In the genomic region with DNA sequence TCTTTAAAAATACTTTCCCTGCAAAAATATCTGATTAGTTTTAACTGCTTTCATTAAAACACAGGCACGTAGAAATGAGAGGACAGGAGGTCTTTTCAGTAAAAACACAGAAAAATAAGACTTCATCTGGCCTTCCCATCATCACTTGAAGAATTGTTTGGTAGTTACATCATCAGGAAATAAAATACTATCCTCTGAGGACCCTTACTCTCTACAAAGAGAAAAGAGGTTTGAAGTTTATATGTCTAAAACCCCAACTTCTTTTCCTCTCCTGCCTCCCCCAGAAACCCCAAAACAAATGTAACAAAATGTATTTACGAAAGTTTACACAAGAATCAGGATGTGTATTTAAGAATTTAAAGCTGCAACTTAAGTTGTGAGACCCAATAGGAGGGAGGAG, we compare ENCODE assay signal across 8 mouse cellular contexts. TPM values are rescaled to one million over a fixed set of nuclear protein-coding genes. Genes with fewer than 3 reads are reported as not detected.
DNase-seq lines count a peak whose midpoint lies in the region; ATAC-seq and TF ChIP-seq lines count a peak whose summit lies in the region.

No protein-coding gene starts in this region.

- in situ Hi-C loops in ES-E14 (cut with MboI; ENCODE audit: low sequenced_read_pairs in 2 of 2, unreplicated experiment in 2 of 2): no loop called here

- peaks cover 30% of the 10 kb centered on the region for H3K4me1 ChIP-seq in heart, embryonic 15.5 days (replicated peaks)
- peaks cover 0 to 8% of the 10 kb centered on the region in 2 experiments; a peak in 1 of 4 replicates for H3K4me1 ChIP-seq in ES-E14 (ENCODE audit: control insufficient read depth in 2 of 2, insufficient read depth in 2 of 2, low read length in 2 of 2, poor library complexity in 1 of 2)
- peaks cover 8% of the 10 kb centered on the region for H3K4me1 ChIP-seq in hindbrain, embryonic 10.5 days (replicated peaks)
- H3K4me1 ChIP-seq in midbrain, embryonic 10.5 days: peaks cover 14% of the 10 kb centered on the region

- 54% methylated on average over 2 of the region's 2 CpGs for WGBS in heart, embryonic 15.5 days
- 73% methylated on average over 2 of the region's 2 CpGs for WGBS in hindbrain, embryonic 10.5 days
- WGBS in midbrain, embryonic 10.5 days: 65% methylated on average over 2 of the region's 2 CpGs

- H3K27me3 ChIP-seq in heart, embryonic 15.5 days: no peaks in the 10 kb centered on the region
- H3K27me3 ChIP-seq in hindbrain, embryonic 10.5 days (ENCODE audit: insufficient read depth, poor library complexity, severe bottlenecking): 0 out of 2 replicates have a peak, but pooled peaks cover 4% of the 10 kb centered on the region
- H3K27me3 ChIP-seq in midbrain, embryonic 10.5 days (ENCODE audit: low read depth, poor library complexity, severe bottlenecking): peaks cover 12% of the 10 kb centered on the region; the same call in 1 of the 2 replicates

- DNase-seq in heart, adult 11 months: no peak
- no peak for DNase-seq in ES-E14 (ENCODE audit: low read depth, low spot score)
- no peak for DNase-seq in hindbrain, embryonic 10.5 days (ENCODE audit: low spot score)
- no peak for DNase-seq in midbrain, embryonic 10.5 days (ENCODE audit: low spot score)
- no peak for DNase-seq in adrenal gland, adult 8-10 months
- no peak for DNase-seq in retina, postnatal 1 day
- no peak for DNase-seq in kidney, postnatal 10 days

- no peaks in the 10 kb centered on the region for H3K36me3 ChIP-seq in heart, embryonic 15.5 days
- no peaks in the 10 kb centered on the region for H3K36me3 ChIP-seq in ES-E14 (ENCODE audit: control insufficient read depth, insufficient read depth, low read length, poor library complexity, severe bottlenecking)
- H3K36me3 ChIP-seq in hindbrain, embryonic 10.5 days: no peaks in the 10 kb centered on the region
- H3K36me3 ChIP-seq in midbrain, embryonic 10.5 days: no peaks in the 10 kb centered on the region

- no peak for ATAC-seq in heart, embryonic 15.5 days (replicated peaks; ENCODE audit: insufficient number of reproducible peaks, insufficient read depth, low FRiP score, low read depth)

- peak overlapping the region; percentile 77 for H3K9ac ChIP-seq in heart, embryonic 15.5 days
- H3K9ac ChIP-seq in ES-E14 (ENCODE audit: insufficient read depth, low read depth, low read length, poor library complexity, severe bottlenecking): peak overlapping the region; percentile 89

- peak overlapping the region; percentile 72 for H3K4me3 ChIP-seq in heart, embryonic 15.5 days
- H3K4me3 ChIP-seq in ES-E14 (ENCODE audit: insufficient read depth in 1 of 2, low read depth in 1 of 2, low read length in 2 of 2, poor library complexity in 1 of 2, severe bottlenecking in 1 of 2): peak overlapping the region; percentile 60 to 92
- H3K4me3 ChIP-seq in hindbrain, embryonic 10.5 days: peak overlapping the region; percentile 73
- H3K4me3 ChIP-seq in midbrain, embryonic 10.5 days: peak overlapping the region; percentile 73

- peak overlapping the region; percentile 90 for H3K4me2 ChIP-seq in heart, embryonic 15.5 days

- H3K9me3 ChIP-seq in heart, embryonic 15.5 days (replicated peaks): no peaks in the 10 kb centered on the region
- no peaks in the 10 kb centered on the region for H3K9me3 ChIP-seq in ES-E14 (ENCODE audit: control insufficient read depth, insufficient read depth, low read depth, low read length)
- H3K9me3 ChIP-seq in hindbrain, embryonic 10.5 days: no peaks in the 10 kb centered on the region
- H3K9me3 ChIP-seq in midbrain, embryonic 10.5 days (replicated peaks): no peaks in the 10 kb centered on the region

- H3K27ac ChIP-seq in heart, embryonic 15.5 days: peak overlapping the region; percentile 75
- no peak overlapping the region for H3K27ac ChIP-seq in ES-E14 (ENCODE audit: insufficient read depth, low read depth, low read length, poor library complexity, severe bottlenecking)
- H3K27ac ChIP-seq in hindbrain, embryonic 10.5 days: peak overlapping the region; percentile 94
- peak overlapping the region; percentile 90 for H3K27ac ChIP-seq in midbrain, embryonic 10.5 days (replicated peaks)

TF ChIP-seq in ES-E14, 5 proteins besides CTCF, POLR2A, EP300 and RAD21:
- TF ChIP-seq ZC3H11A (IDR thresholded peaks at IDR 0.05; ENCODE audit: borderline replicate concordance, low read depth, low read length) (no peak), HCFC1 (IDR thresholded peaks at IDR 0.05; ENCODE audit: borderline replicate concordance, insufficient read depth, low read length) (no peak), ZNF384 (IDR thresholded peaks at IDR 0.05; ENCODE audit: low read depth, low read length) (no peak), CHD2 (IDR thresholded peaks at IDR 0.05; ENCODE audit: low read depth, low read length) (no peak), MAFK (IDR thresholded peaks at IDR 0.05; ENCODE audit: insufficient read depth, low read depth, low read length) (no peak)

RNA-seq across cellular contexts. Expression of a gene that starts 58.1 kb away (rescaled TPM):
- polyA plus RNA-seq in heart, embryonic 15.5 days (2015; fragmentation: Nextera tagmentation; extraction: Ambion mirVana): 33.8 and 35.4 TPM in 2 replicates
- total RNA-seq in ES-E14 (2012; rRNA removed): 58.0 and 58.7 TPM in 2 replicates
- 55.5 and 61.7 TPM in 2 replicates for polyA plus RNA-seq in hindbrain, embryonic 10.5 days (2016; fragmentation: Nextera tagmentation; extraction: Ambion mirVana)
- polyA plus RNA-seq in midbrain, embryonic 10.5 days (2016; fragmentation: Nextera tagmentation; extraction: Ambion mirVana): 56.3 and 67.3 TPM in 2 replicates
- 10 to 100 TPM; 16.6 to 25.6 (median 17.6) TPM for total RNA-seq in adrenal gland, adult 8-10 months (2022)
